Mouse (Mus musculus) induced T-regulatory cell, adult 2 months (primary cell): ENCODE measurements around the gene Auts2.

ENCODE experiments used
- DNase-seq: peaks from one replicate; pipeline ENCODE4 v3.0.0-alpha.2; 2012; ENCODE audit warnings: low read depth

Auts2 gene

GRCm38 (mm10) chr5:132498896-132499295, 44.2 kb downstream of the Auts2 start:
- DNase-seq, result no peak

- DNase-seq, result no peak
Observed at GRCm38 (mm10) chr5:132498045-132498444, 45.1 kb downstream of the Auts2 start.

GRCm38 (mm10) chr5:132492793-132493192, 50.4 kb downstream of the Auts2 start:
- no peak for DNase-seq

GRCm38 (mm10) chr5:132492040-132492439, 51.1 kb downstream of the Auts2 start:
- DNase-seq, result no peak

- no peak for DNase-seq
Observed at GRCm38 (mm10) chr5:132491508-132491907, 51.6 kb downstream of the Auts2 start.

GRCm38 (mm10) chr5:132490326-132490725, 52.8 kb downstream of the Auts2 start:
- DNase-seq, result no peak

- DNase-seq, result no peak
Observed at GRCm38 (mm10) chr5:132489736-132490313, 53.3 kb downstream of the Auts2 start.

- no peak for DNase-seq
Observed at GRCm38 (mm10) chr5:132486831-132487230, 56.3 kb downstream of the Auts2 start.

- no peak for DNase-seq
Observed at GRCm38 (mm10) chr5:132485994-132486393, 57.1 kb downstream of the Auts2 start.

GRCm38 (mm10) chr5:132485448-132485847, 57.7 kb downstream of the Auts2 start:
- DNase-seq, result no peak

GRCm38 (mm10) chr5:132481476-132481875, 61.7 kb downstream of the Auts2 start:
- no peak for DNase-seq

GRCm38 (mm10) chr5:132480461-132480860, 62.7 kb downstream of the Auts2 start:
- DNase-seq, result no peak

- DNase-seq, result no peak
Observed at GRCm38 (mm10) chr5:132479227-132479857, 63.8 kb downstream of the Auts2 start.

- DNase-seq, result no peak
Observed at GRCm38 (mm10) chr5:132477533-132477932, 65.6 kb downstream of the Auts2 start.

GRCm38 (mm10) chr5:132472905-132473321, 70.2 kb downstream of the Auts2 start:
- DNase-seq, result no peak

GRCm38 (mm10) chr5:132472184-132472829, 70.8 kb downstream of the Auts2 start:
- no peak for DNase-seq

GRCm38 (mm10) chr5:132467364-132467743, 75.8 kb downstream of the Auts2 start:
- DNase-seq, result no peak

- DNase-seq, result no peak
Observed at GRCm38 (mm10) chr5:132466427-132467363, 76.4 kb downstream of the Auts2 start.

- no peak for DNase-seq
Observed at GRCm38 (mm10) chr5:132462560-132462959, 80.6 kb downstream of the Auts2 start.

GRCm38 (mm10) chr5:132458498-132458897, 84.6 kb downstream of the Auts2 start:
- no peak for DNase-seq

- no peak for DNase-seq
Observed at GRCm38 (mm10) chr5:132452381-132452780, 90.8 kb downstream of the Auts2 start.

GRCm38 (mm10) chr5:132450071-132450470, 93.1 kb downstream of the Auts2 start:
- no peak for DNase-seq
